Mouse (Mus musculus) bone marrow macrophage, adult 2 months (primary cell): ENCODE data around the gene Gstm4. TPM values are rescaled to one million over a fixed set of nuclear protein-coding genes. Genes with fewer than 3 reads are reported as not detected.

ENCODE experiments used
- H3K27ac ChIP-seq: 2 replicates; pipeline ENCODE4 v1.5.1; 2012; ENCODE audit warnings: low read depth, low read length; ENCODE audit not compliant: insufficient read depth
- H3K4me1 ChIP-seq: 2 replicates; pipeline ENCODE4 v1.6.1; 2012; ENCODE audit warnings: low read length; ENCODE audit not compliant: control insufficient read depth, insufficient read depth
- H3K4me3 ChIP-seq: 2 replicates; pipeline ENCODE4 v1.5.1; 2012; ENCODE audit warnings: mild to moderate bottlenecking, low read length, moderate library complexity; ENCODE audit not compliant: insufficient read depth
- CTCF ChIP-seq: IDR thresholded peaks from 2 replicates; pipeline ENCODE4 v1.5.1; 2012; ENCODE audit warnings: low read depth, mild to moderate bottlenecking, low read length, moderate library complexity
- POLR2A ChIP-seq: IDR thresholded peaks from 2 replicates; pipeline ENCODE4 v1.6.1; 2012; ENCODE audit warnings: mild to moderate bottlenecking, low read depth, low read length, borderline replicate concordance
- polyA plus RNA-seq: library from polyadenylated mRNA; stranded (reverse); fragments of >200 nt; gene quantifications from 2 replicates; pipeline ENCODE4 v1.2.4, GENCODE M21; 2012; ENCODE audit not compliant: missing spikeins, insufficient read depth, insufficient read length

Gstm4 gene
- 10.1 and 10.7 TPM in 2 replicates for polyA plus RNA-seq

- no peak for TF ChIP-seq POLR2A
- TF ChIP-seq CTCF, result no peak
- Histone ChIP-seq H3K27ac (peak within 1 kb of the TSS; percentile 75), H3K4me1 (peaks cover 35% of the 10 kb centered on the region), H3K4me3 (peak within 1 kb of the TSS; percentile 63)
Measured at GRCm38 (mm10) chr3:108044394-108045140, at the start of gene Gstm4. Gene Gstm4 (minus strand): TSS chr3:108044894.

DNA sequence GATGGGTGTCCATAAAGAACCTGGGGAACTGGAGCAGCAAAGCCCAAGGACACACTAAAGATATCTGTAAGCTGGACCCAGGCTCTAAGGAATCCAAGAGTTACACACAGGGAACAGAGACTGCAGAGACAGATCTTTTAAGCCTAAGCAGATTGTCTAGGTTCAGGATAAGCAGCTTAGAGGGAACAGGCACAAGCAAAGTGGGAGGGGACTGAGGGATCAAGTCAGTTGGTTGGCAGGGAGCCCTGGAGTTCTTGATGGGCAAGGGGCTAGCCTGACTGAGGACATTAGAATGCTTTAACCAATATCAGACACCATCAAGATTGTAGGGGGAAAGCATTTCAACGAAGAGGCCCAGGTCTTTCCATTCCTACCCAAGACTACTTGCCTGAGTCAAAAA, 49.5 kb upstream of the Gstm4 start:
- Histone ChIP-seq H3K4me3 (no peak overlapping the region), H3K27ac (no peak overlapping the region), H3K4me1 (peaks cover 6% of the 10 kb centered on the region; the same call in 1 of the 2 replicates)
- no peak for TF ChIP-seq POLR2A
- TF ChIP-seq CTCF, result no peak

DNA sequence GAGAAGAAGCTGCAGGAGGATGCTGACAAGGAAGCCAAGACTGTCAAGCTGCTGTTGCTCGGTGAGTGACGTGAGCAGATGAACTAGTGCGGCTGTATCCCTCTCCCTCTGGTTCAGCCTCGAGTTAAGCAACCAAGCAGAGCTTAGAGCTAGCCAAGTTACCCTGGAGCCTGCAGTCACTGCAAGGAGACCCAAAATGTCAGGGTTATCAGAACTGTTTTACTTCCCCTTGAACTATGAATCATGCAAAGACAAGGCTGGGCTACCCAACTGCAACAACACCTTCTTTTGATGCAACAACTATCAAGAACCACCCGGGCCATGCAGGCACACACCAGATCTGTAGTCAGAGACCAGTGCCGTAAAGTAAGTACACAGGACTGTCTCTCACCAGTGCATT, 48.6 kb upstream of the Gstm4 start:
- Histone ChIP-seq H3K27ac (no peak overlapping the region), H3K4me1 (peaks cover 12% of the 10 kb centered on the region)
- no peak for TF ChIP-seq POLR2A
- TF ChIP-seq CTCF, result no peak

DNA sequence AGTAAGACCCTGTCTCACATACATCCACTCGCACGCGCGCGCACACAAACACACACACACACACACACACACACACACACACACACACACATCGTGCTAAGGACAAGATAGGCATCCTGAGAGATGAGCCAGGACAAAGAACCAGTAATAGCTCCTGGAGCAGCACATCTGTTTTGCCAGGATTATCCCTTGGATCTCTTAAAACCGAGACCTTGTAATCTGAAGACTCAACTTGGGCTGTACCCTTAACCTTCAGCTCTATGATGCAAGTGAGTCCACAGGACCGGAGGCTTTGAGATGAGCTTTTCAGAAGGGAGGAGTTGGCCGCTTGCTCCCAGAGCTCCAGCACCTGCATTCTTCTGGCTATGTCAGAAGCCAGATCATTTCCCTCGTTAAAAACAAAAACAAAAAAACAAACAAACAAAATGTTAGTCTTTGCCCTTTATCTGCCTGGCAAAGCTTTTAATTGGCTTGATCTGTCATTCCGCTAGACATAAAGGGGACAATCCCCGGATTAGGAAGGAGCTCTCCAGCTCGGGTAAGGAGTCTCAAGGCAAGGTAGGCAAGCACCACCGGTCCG, 47.9 kb upstream of the Gstm4 start, which contains the start of gene Gnat2:
Gnat2 (plus strand) TSS at position 254 of the 580 bp plus-strand sequence.
- no peak for TF ChIP-seq POLR2A
- TF ChIP-seq CTCF, result no peak
- Histone ChIP-seq H3K4me1 (peaks cover 12% of the 10 kb centered on the region), H3K27ac (no peak within 1 kb of the TSS), H3K4me3 (no peak within 1 kb of the TSS)

More for the DNA sequence above, 48.6 kb upstream of the Gstm4 start:
- no peak overlapping the region for H3K4me3 ChIP-seq

DNA sequence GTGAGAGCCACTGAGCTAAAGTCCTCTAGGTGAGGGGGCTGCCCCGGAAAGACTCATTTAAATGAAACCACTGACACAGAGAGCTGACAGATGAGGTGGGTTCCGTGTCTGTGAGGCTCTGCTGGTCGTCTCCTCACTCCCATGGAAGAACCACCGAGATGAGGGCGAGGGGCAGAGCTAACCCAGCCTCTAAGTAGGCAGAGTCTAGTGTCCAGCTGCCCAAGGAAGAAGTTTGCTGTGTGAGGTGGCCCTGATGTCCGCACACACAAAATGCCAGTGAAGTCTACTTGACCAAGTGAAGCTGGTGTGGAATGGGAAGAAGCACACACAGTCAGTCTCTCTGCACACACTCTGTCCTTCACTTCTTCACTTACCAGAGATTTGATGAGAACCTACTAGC, 47.3 kb upstream of the Gstm4 start:
- Histone ChIP-seq H3K27ac (no peak overlapping the region), H3K4me1 (peaks cover 17% of the 10 kb centered on the region)
- TF ChIP-seq CTCF (no peak), POLR2A (no peak)

DNA sequence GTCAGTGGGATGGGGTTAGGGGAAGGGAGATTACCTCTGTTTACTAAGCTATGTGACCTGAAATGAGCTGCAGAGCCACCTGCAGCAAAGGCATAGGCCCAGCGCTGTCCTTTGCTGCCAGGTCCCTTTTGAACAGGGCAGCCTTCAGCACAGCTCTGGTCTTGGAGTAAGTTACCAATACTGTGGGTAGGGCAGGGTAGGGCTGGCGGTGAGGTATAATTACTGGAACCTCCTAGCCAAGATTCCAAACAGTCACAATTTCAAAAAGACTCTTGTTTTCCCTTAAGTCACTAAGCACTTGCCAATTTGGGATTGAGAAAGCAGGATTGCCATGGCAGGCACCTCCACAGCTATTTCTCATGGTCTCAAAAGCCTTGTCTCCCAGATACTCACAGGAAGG, 45.9 kb upstream of the Gstm4 start:
- TF ChIP-seq POLR2A, result no peak
- no peak for TF ChIP-seq CTCF
- H3K27ac ChIP-seq, result no peak overlapping the region
- H3K4me1 ChIP-seq, result peaks cover 20% of the 10 kb centered on the region
- H3K4me3 ChIP-seq, result no peak overlapping the region

More for the DNA sequence above, 47.3 kb upstream of the Gstm4 start:
- H3K4me3 ChIP-seq, result no peak overlapping the region

DNA sequence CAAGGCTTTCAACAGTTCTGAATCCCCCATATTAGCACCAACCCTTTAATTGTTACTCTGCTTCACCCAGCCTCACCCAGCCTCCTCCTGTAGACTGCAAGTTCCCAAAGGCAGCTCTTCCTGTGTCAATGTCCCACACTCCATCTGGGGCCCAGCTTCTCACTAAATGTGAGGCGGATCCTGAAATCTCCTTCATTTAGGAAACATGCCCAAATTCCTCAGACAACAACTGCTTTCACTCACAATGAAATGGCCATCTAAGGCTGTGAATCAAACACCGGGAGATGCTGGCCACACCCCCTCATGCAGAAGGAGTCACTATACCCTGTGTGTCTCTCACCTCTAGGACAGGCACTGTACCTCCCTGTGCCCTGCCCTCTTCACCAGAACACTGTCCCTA, 45.2 kb upstream of the Gstm4 start:
- TF ChIP-seq POLR2A, result no peak
- TF ChIP-seq CTCF, result no peak
- H3K4me3 ChIP-seq, result no peak overlapping the region
- H3K4me1 ChIP-seq, result peaks cover 20% of the 10 kb centered on the region
- no peak overlapping the region for H3K27ac ChIP-seq

GRCm38 (mm10) chr3:108088842-108089380, 44.2 kb upstream of the Gstm4 start:
- TF ChIP-seq CTCF (no peak), POLR2A (no peak)
- H3K27ac ChIP-seq, result no peak overlapping the region
- no peak overlapping the region for H3K4me3 ChIP-seq
- peaks cover 29% of the 10 kb centered on the region for H3K4me1 ChIP-seq

DNA sequence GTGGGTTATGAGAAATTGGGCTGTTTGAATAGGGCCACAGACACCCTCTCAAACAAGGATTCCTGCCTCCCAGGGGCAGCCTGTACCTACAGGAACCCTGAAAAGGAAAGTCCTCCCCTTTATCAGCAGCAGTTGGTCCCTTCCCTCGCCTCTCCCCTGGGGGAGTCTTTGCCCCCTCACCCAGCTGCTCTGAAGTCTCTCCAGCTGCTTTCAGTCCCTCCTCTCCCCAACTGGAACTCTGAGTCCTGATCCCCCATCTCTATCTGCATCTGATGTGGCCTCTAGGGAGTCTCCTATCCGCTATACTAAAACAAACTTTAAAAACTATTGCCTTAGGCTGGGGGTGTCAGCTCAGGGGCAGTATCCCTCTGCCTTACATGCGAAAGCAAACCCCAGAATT, 42.6 kb upstream of the Gstm4 start:
- no peak overlapping the region for H3K27ac ChIP-seq
- H3K4me3 ChIP-seq, result no peak overlapping the region
- TF ChIP-seq CTCF (no peak), POLR2A (no peak)
- peaks cover 39% of the 10 kb centered on the region for H3K4me1 ChIP-seq

GRCm38 (mm10) chr3:108086470-108086979, 41.8 kb upstream of the Gstm4 start, which contains the start of gene Ampd2:
Gene Ampd2 (minus strand): TSS chr3:108086651.
- TF ChIP-seq POLR2A (no peak), CTCF (no peak)
- Histone ChIP-seq H3K27ac (peak within 1 kb of the TSS; percentile 63), H3K4me3 (peak within 1 kb of the TSS; percentile 66), H3K4me1 (peaks cover 41% of the 10 kb centered on the region)
